Mouse (Mus musculus) midbrain, embryonic 10.5 days (tissue): ENCODE measurements around the gene Rtn2. TPM values are rescaled to one million over a fixed set of nuclear protein-coding genes. Genes with fewer than 3 reads are reported as not detected.

Experiments
- DNase-seq: peaks from one replicate; pipeline ENCODE4 v3.0.0-alpha.2; 2017; ENCODE audit warnings: low spot score
- H3K27ac ChIP-seq: fragments of 300-500 bp; sonication (generic); replicated peaks from 2 replicates; pipeline ENCODE4 v1.5.1; 2016; ENCODE audit warnings: mild to moderate bottlenecking
- H3K27me3 ChIP-seq: fragments of 300-500 bp; sonication (generic); 2 replicates; pipeline ENCODE4 v1.6.1; 2016; ENCODE audit warnings: low read depth, mild to moderate bottlenecking; ENCODE audit not compliant: poor library complexity, severe bottlenecking
- H3K36me3 ChIP-seq: fragments of 300-500 bp; sonication (generic); 2 replicates; pipeline ENCODE4 v1.6.1; 2016; ENCODE audit warnings: mild to moderate bottlenecking, moderate library complexity
- H3K4me1 ChIP-seq: fragments of 300-500 bp; sonication (generic); 2 replicates; pipeline ENCODE4 v1.6.1; 2016
- H3K4me3 ChIP-seq: fragments of 300-500 bp; sonication (generic); 2 replicates; pipeline ENCODE4 v1.5.1; 2016; ENCODE audit warnings: mild to moderate bottlenecking, moderate library complexity
- H3K9me3 ChIP-seq: fragments of 300-500 bp; sonication (generic); replicated peaks from 2 replicates; pipeline ENCODE4 v1.6.1; 2016; ENCODE audit warnings: mild to moderate bottlenecking
- WGBS: fragments of 180-500 bp; shearing (Covaris S2); methylation state at CpG from one replicate; pipeline ENCODE4 v1.1.7; 2016; 5-methylcytosine and 5-hydroxymethylcytosine counted together
- polyA plus RNA-seq: library from polyadenylated mRNA; unstranded; fragments of >200 nt; fragmentation: Nextera tagmentation; extraction: Ambion mirVana; gene quantifications from 2 replicates; pipeline ENCODE4 v1.2.1, GENCODE M21; 2016

Gene Rtn2
- polyA plus RNA-seq = 41.9 and 48.6 TPM in 2 replicates

- Histone ChIP-seq H3K9me3 (no peaks in the 10 kb centered on the region), H3K27ac (peak within 1 kb of the TSS; percentile 94), H3K4me1 (peaks cover 29% of the 10 kb centered on the region), H3K4me3 (peak within 1 kb of the TSS; percentile 92), H3K36me3 (peaks cover 13% of the 10 kb centered on the region), H3K27me3 (peaks cover 49% of the 10 kb centered on the region)
- DNase-seq = peak; percentile 90
- WGBS = under 1% methylated on average over 37 of the region's 37 CpGs
These were observed at the start of gene Rtn2 for GRCm38 (mm10) chr7:19282385-19282784. Gene Rtn2, plus strand, starts transcription at chr7:19282624.

GRCm38 (mm10) chr7:19234652-19235051, 47.8 kb upstream of the Rtn2 start:
- no peak for DNase-seq
- no peaks in the 10 kb centered on the region for H3K27me3 ChIP-seq
- H3K9me3 ChIP-seq = no peaks in the 10 kb centered on the region
- H3K4me1 ChIP-seq = peaks cover 14% of the 10 kb centered on the region
- H3K36me3 ChIP-seq = peaks cover 41% of the 10 kb centered on the region
- WGBS = 85% methylated on average over 5 of the region's 5 CpGs
- no peak overlapping the region for H3K4me3 ChIP-seq
- H3K27ac ChIP-seq = no peak overlapping the region

- Histone ChIP-seq H3K4me3 (no peak overlapping the region), H3K27ac (no peak overlapping the region), H3K4me1 (peaks cover 13% of the 10 kb centered on the region), H3K9me3 (no peaks in the 10 kb centered on the region), H3K36me3 (peaks cover 39% of the 10 kb centered on the region), H3K27me3 (no peaks in the 10 kb centered on the region)
- no peak for DNase-seq
- 90% methylated on average over 2 of the region's 2 CpGs for WGBS
These were observed 47.2 kb upstream of the Rtn2 start for GRCm38 (mm10) chr7:19235092-19235671.

- no peak for DNase-seq
- no peak overlapping the region for H3K4me3 ChIP-seq
- peaks cover 10% of the 10 kb centered on the region; the same call in 1 of the 2 replicates for H3K4me1 ChIP-seq
- H3K9me3 ChIP-seq = no peaks in the 10 kb centered on the region
- no peak overlapping the region for H3K27ac ChIP-seq
- H3K27me3 ChIP-seq = no peaks in the 10 kb centered on the region
- WGBS = 70% methylated on average over 2 of the region's 2 CpGs
- H3K36me3 ChIP-seq = peaks cover 36% of the 10 kb centered on the region
These were observed 46.0 kb upstream of the Rtn2 start for GRCm38 (mm10) chr7:19236411-19236810.

GRCm38 (mm10) chr7:19238344-19238743, 44.1 kb upstream of the Rtn2 start:
- DNase-seq = no peak
- H3K36me3 ChIP-seq = peaks cover 19% of the 10 kb centered on the region
- peaks cover 10% of the 10 kb centered on the region; the same call in 1 of the 2 replicates for H3K4me1 ChIP-seq
- H3K27ac ChIP-seq = no peak overlapping the region
- no peaks in the 10 kb centered on the region for H3K27me3 ChIP-seq
- WGBS = 96% methylated on average over 4 of the region's 4 CpGs
- H3K4me3 ChIP-seq = no peak overlapping the region
- H3K9me3 ChIP-seq = no peaks in the 10 kb centered on the region

- DNase-seq = peak; percentile 88
- H3K4me1 ChIP-seq = peaks cover 10% of the 10 kb centered on the region; the same call in 1 of the 2 replicates
- H3K36me3 ChIP-seq = peaks cover 14% of the 10 kb centered on the region
- no peaks in the 10 kb centered on the region for H3K27me3 ChIP-seq
- 0% methylated on average over 1 of the region's 1 CpGs for WGBS
- no peak overlapping the region for H3K27ac ChIP-seq
- H3K9me3 ChIP-seq = no peaks in the 10 kb centered on the region
- H3K4me3 ChIP-seq = no peak overlapping the region
These were observed 43.0 kb upstream of the Rtn2 start for GRCm38 (mm10) chr7:19239423-19239822.

GRCm38 (mm10) chr7:19239986-19240385, 42.4 kb upstream of the Rtn2 start:
- Histone ChIP-seq H3K27me3 (no peaks in the 10 kb centered on the region), H3K4me3 (no peak overlapping the region), H3K9me3 (no peaks in the 10 kb centered on the region), H3K4me1 (peaks cover 10% of the 10 kb centered on the region; the same call in 1 of the 2 replicates), H3K27ac (0 out of 2 replicates have a peak overlapping the region, but pooled peaks have one; percentile 23), H3K36me3 (peaks cover 19% of the 10 kb centered on the region)
- DNase-seq = no peak
- 85% methylated on average over 2 of the region's 4 CpGs for WGBS

GRCm38 (mm10) chr7:19240905-19241463, 41.4 kb upstream of the Rtn2 start:
- Histone ChIP-seq H3K36me3 (peaks cover 29% of the 10 kb centered on the region), H3K27me3 (no peaks in the 10 kb centered on the region), H3K27ac (no peak overlapping the region), H3K9me3 (no peaks in the 10 kb centered on the region), H3K4me3 (no peak overlapping the region), H3K4me1 (peaks cover 10% of the 10 kb centered on the region; the same call in 1 of the 2 replicates)
- WGBS = 91% methylated on average over 8 of the region's 8 CpGs
- no peak for DNase-seq

GRCm38 (mm10) chr7:19242005-19242404, 40.4 kb upstream of the Rtn2 start:
- H3K9me3 ChIP-seq = no peaks in the 10 kb centered on the region
- DNase-seq = no peak
- WGBS = 94% methylated on average over 1 of the region's 1 CpGs
- peaks cover 10% of the 10 kb centered on the region; the same call in 1 of the 2 replicates for H3K4me1 ChIP-seq
- no peaks in the 10 kb centered on the region for H3K27me3 ChIP-seq
- peaks cover 39% of the 10 kb centered on the region for H3K36me3 ChIP-seq
- H3K27ac ChIP-seq = no peak overlapping the region
- no peak overlapping the region for H3K4me3 ChIP-seq

- Histone ChIP-seq H3K4me3 (no peak overlapping the region), H3K36me3 (peaks cover 48% of the 10 kb centered on the region), H3K4me1 (peaks cover 10% of the 10 kb centered on the region; the same call in 1 of the 2 replicates), H3K27ac (no peak overlapping the region), H3K27me3 (no peaks in the 10 kb centered on the region), H3K9me3 (no peaks in the 10 kb centered on the region)
- DNase-seq = no peak
- 90% methylated on average over 5 of the region's 5 CpGs for WGBS
These were observed 38.6 kb upstream of the Rtn2 start for GRCm38 (mm10) chr7:19243858-19244257.

- H3K36me3 ChIP-seq = peaks cover 48% of the 10 kb centered on the region
- 86% methylated on average over 3 of the region's 3 CpGs for WGBS
These were observed 37.3 kb upstream of the Rtn2 start for GRCm38 (mm10) chr7:19245083-19245482.

GRCm38 (mm10) chr7:19246855-19247254, 35.6 kb upstream of the Rtn2 start:
- H3K27me3 ChIP-seq = no peaks in the 10 kb centered on the region
- no peak for DNase-seq
- H3K27ac ChIP-seq = no peak overlapping the region
- peaks cover 40% of the 10 kb centered on the region for H3K36me3 ChIP-seq
- no peaks in the 10 kb centered on the region for H3K4me1 ChIP-seq
- 96% methylated on average over 1 of the region's 1 CpGs for WGBS
- H3K4me3 ChIP-seq = no peak overlapping the region
- H3K9me3 ChIP-seq = no peaks in the 10 kb centered on the region

More at GRCm38 (mm10) chr7:19245083-19245482, 37.3 kb upstream of the Rtn2 start:
- Histone ChIP-seq H3K27ac (no peak overlapping the region), H3K4me3 (no peak overlapping the region), H3K27me3 (no peaks in the 10 kb centered on the region), H3K9me3 (no peaks in the 10 kb centered on the region), H3K4me1 (no peaks in the 10 kb centered on the region)
- DNase-seq = no peak

- H3K36me3 ChIP-seq = peaks cover 40% of the 10 kb centered on the region
- H3K27me3 ChIP-seq = no peaks in the 10 kb centered on the region
- no peaks in the 10 kb centered on the region for H3K9me3 ChIP-seq
- WGBS = 98% methylated on average over 2 of the region's 2 CpGs
- H3K4me3 ChIP-seq = no peak overlapping the region
- no peak overlapping the region for H3K27ac ChIP-seq
- no peak for DNase-seq
- no peaks in the 10 kb centered on the region for H3K4me1 ChIP-seq
These were observed 34.9 kb upstream of the Rtn2 start for GRCm38 (mm10) chr7:19247511-19247910.
